Mouse (Mus musculus) MEL (cell line): ENCODE measurements at regions not wholly inside any gene's neighbourhood (a gene's known extent, or its start where the extent isn't known, plus 50 kb on each side); places are given as distances from the start of the nearest gene placed in this dataset.

Source experiments
- CTCF ChIP-seq, 3 experiments: IDR thresholded peaks in 2 of 3; conservative IDR thresholded peaks in 1 of 3; 2 replicates each; pipeline ENCODE4 v1.5.1; 2011 to 2012; ENCODE audit warnings: low read length in 3 of 3, low read depth in 2 of 3, mild to moderate bottlenecking in 2 of 3, improper control_type of control experiment in 1 of 3, inconsistent platforms in 1 of 3, mixed read lengths in 1 of 3, moderate library complexity in 1 of 3; ENCODE audit not compliant: control insufficient read depth in 1 of 3, insufficient read depth in 1 of 3, poor library complexity in 1 of 3, severe bottlenecking in 1 of 3
- JUND ChIP-seq: IDR thresholded peaks from 2 replicates; pipeline ENCODE4 v1.6.1; 2011; ENCODE audit warnings: low read depth, mild to moderate bottlenecking, improper control_type of control experiment, low read length
- MAFK ChIP-seq: IDR thresholded peaks from 2 replicates; pipeline ENCODE4 v1.6.1; 2011; ENCODE audit warnings: low read depth, mild to moderate bottlenecking, low read length, improper control_type of control experiment, borderline replicate concordance
- MAX ChIP-seq: IDR thresholded peaks from 2 replicates; pipeline ENCODE4 v1.6.1; 2011; ENCODE audit warnings: low read length, improper control_type of control experiment
- MXI1 ChIP-seq: IDR thresholded peaks from 2 replicates; pipeline ENCODE4 v1.6.1; 2011; ENCODE audit warnings: mild to moderate bottlenecking, low read depth, low read length, improper control_type of control experiment
- NRF1 ChIP-seq: IDR thresholded peaks from 2 replicates; pipeline ENCODE4 v1.6.1; 2014; ENCODE audit warnings: low read depth, mild to moderate bottlenecking, inconsistent platforms, low read length, improper control_type of control experiment, moderate library complexity; ENCODE audit not compliant: poor library complexity, insufficient read depth, severe bottlenecking
- POLR2A ChIP-seq, 2 experiments: IDR thresholded peaks; 2 replicates each; pipeline ENCODE4 v1.6.1; 2011 to 2012; ENCODE audit warnings: low read length in 2 of 2, mild to moderate bottlenecking in 2 of 2, control low read depth in 1 of 2, improper control_type of control experiment in 1 of 2, low read depth in 1 of 2, moderate library complexity in 1 of 2; ENCODE audit not compliant: control insufficient read depth in 1 of 2, insufficient read depth in 1 of 2, poor library complexity in 1 of 2
- POLR2AphosphoS2 ChIP-seq: IDR thresholded peaks from 2 replicates; pipeline ENCODE4 v1.6.1; 2011; ENCODE audit warnings: low read length, improper control_type of control experiment
- SIN3A ChIP-seq: IDR thresholded peaks from 2 replicates; pipeline ENCODE4 v1.6.1; 2012; ENCODE audit warnings: low read length, improper control_type of control experiment, inconsistent platforms
- SMC3 ChIP-seq: IDR thresholded peaks from 2 replicates; pipeline ENCODE4 v1.6.1; 2011; ENCODE audit warnings: low read depth, low read length, improper control_type of control experiment
- USF1 ChIP-seq: IDR thresholded peaks from 2 replicates; pipeline ENCODE4 v1.6.1; 2014; ENCODE audit warnings: low read depth, mild to moderate bottlenecking, inconsistent platforms, low read length, improper control_type of control experiment, moderate library complexity
- ZC3H11A ChIP-seq: IDR thresholded peaks from 2 replicates; pipeline ENCODE4 v1.6.1; 2012; ENCODE audit warnings: low read depth, mild to moderate bottlenecking, inconsistent platforms, low read length, improper control_type of control experiment
- ZKSCAN1 ChIP-seq: IDR thresholded peaks from 2 replicates; pipeline ENCODE4 v1.6.1; 2012; ENCODE audit warnings: low read depth, mild to moderate bottlenecking, inconsistent platforms, low read length, improper control_type of control experiment, moderate library complexity

DNA sequence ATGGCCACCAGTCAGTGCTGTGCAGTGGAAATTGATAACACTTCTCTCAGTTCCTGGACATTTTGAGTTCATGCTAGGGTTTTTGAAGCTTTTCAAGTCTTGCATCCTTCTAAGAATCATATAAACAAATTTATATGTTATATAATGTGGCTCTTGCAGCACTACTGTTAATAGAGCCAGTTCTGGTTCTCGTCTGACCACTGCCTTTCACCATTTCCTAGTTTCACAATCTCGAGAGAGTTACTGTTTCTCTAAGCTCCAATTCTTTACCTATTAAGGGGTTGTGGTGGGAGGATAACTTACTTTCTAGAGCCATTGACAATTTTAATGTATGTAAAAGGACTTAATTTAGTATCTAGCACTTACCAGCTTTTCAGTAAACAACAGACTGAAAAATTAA lies 244.2 kb upstream of the Sash1 start:
- TF ChIP-seq ZC3H11A (no peak), POLR2A (IDR thresholded peaks at IDR 0.05; ENCODE audit: control insufficient read depth in 1 of 2, insufficient read depth in 1 of 2, low read depth in 1 of 2, low read length in 2 of 2, poor library complexity in 1 of 2) (no peak), MAFK (no peak), CTCF (IDR thresholded peaks at IDR 0.05 in 2 of 3, conservative IDR thresholded peaks at IDR 0.05 in 1 of 3; ENCODE audit: control insufficient read depth in 1 of 3, insufficient read depth in 1 of 3, low read depth in 2 of 3, low read length in 3 of 3, poor library complexity in 1 of 3, severe bottlenecking in 1 of 3) (no peak), NRF1 (no peak), SIN3A (no peak), SMC3 (no peak), USF1 (no peak), MXI1 (no peak), POLR2AphosphoS2 (no peak), ZKSCAN1 (no peak), MAX (no peak), JUND (no peak)
